Mouse (Mus musculus) liver, embryonic 14.5 days (tissue): ENCODE results near the gene Nup153. TPM values are rescaled to one million over a fixed set of nuclear protein-coding genes. Genes with fewer than 3 reads are reported as not detected.
A peak's percentile ranks its signal among the peaks of the same experiment; 100 is the strongest.

Experiments
- ATAC-seq: fragments of 200-750 bp; cut with Nextera tagmentation; 2 replicates; pipeline ENCODE4 v1.8.0; 2017; ENCODE audit warnings: moderate number of reproducible peaks, mild to moderate bottlenecking, moderate library complexity; ENCODE audit not compliant: insufficient read depth
- DNase-seq, 3 experiments: peaks; one replicate each; pipeline ENCODE4 v3.0.0-alpha.2; 2012 to 2013; ENCODE audit warnings: low read depth in 3 of 3, low spot score in 3 of 3
- H3K27ac ChIP-seq: fragments of 300-500 bp; sonication (generic); 2 replicates; pipeline ENCODE4 v1.5.1; 2014; ENCODE audit warnings: moderate library complexity, mild to moderate bottlenecking, control low read depth, inconsistent platforms
- H3K27me3 ChIP-seq: fragments of 300-500 bp; sonication (generic); 2 replicates; pipeline ENCODE4 v1.6.1; 2014; ENCODE audit warnings: mild to moderate bottlenecking, low read length, moderate library complexity; ENCODE audit not compliant: control insufficient read depth, insufficient read depth
- H3K36me3 ChIP-seq: fragments of 300-500 bp; sonication (generic); replicated peaks from 2 replicates; pipeline ENCODE4 v1.6.1; 2014; ENCODE audit warnings: low read depth; ENCODE audit not compliant: control insufficient read depth, insufficient read depth
- H3K4me1 ChIP-seq, 2 experiments: fragments of 200-500 bp in 1 of 2; fragments of 300-500 bp in 1 of 2; sonication (generic) in 1 of 2; replicated peaks; 2 replicates each; pipeline ENCODE4 v1.6.1; 2012 to 2014; ENCODE audit warnings: antibody characterized with exemption in 1 of 2, inconsistent platforms in 1 of 2, low read length in 1 of 2; ENCODE audit not compliant: control insufficient read depth in 2 of 2, insufficient read depth in 2 of 2
- H3K4me2 ChIP-seq: fragments of 300-500 bp; sonication (generic); 2 replicates; pipeline ENCODE4 v1.6.1; 2014; ENCODE audit warnings: low read depth, mild to moderate bottlenecking, control low read depth, moderate library complexity
- H3K4me3 ChIP-seq, 2 experiments: fragments of 200-500 bp in 1 of 2; fragments of 300-500 bp in 1 of 2; sonication (generic) in 1 of 2; 2 replicates each; pipeline ENCODE4 v1.5.1; 2012 to 2014; ENCODE audit warnings: low read depth in 2 of 2, low read length in 2 of 2, mild to moderate bottlenecking in 2 of 2, control low read depth in 1 of 2, inconsistent platforms in 1 of 2, moderate library complexity in 1 of 2; ENCODE audit not compliant: insufficient read depth in 1 of 2
- H3K9ac ChIP-seq: fragments of 300-500 bp; sonication (generic); replicated peaks from 2 replicates; pipeline ENCODE4 v1.6.1; 2014; ENCODE audit warnings: mild to moderate bottlenecking, control low read depth, moderate library complexity
- H3K9me3 ChIP-seq: fragments of 300-500 bp; sonication (generic); 2 replicates; pipeline ENCODE4 v1.6.1; 2016; ENCODE audit warnings: low read length, mixed read lengths; ENCODE audit not compliant: control insufficient read depth
- CTCF ChIP-seq: IDR thresholded peaks from 2 replicates; pipeline ENCODE4 v1.5.1; 2016; ENCODE audit warnings: antibody characterized with exemption, low read depth, control low read depth
- EP300 ChIP-seq: IDR thresholded peaks from 2 replicates; pipeline ENCODE4 v1.6.1; 2016; ENCODE audit warnings: antibody characterized with exemption, low read depth
- WGBS: fragments of 180-500 bp; shearing (Covaris S2); extraction: QIAGEN DNeasy Blood & Tissue Kit; methylation state at CpG from one replicate; pipeline ENCODE4 v1.1.7; 2014; ENCODE audit not compliant: insufficient replicate concordance; 5-methylcytosine and 5-hydroxymethylcytosine counted together
- polyA plus RNA-seq, 2 experiments: library from polyadenylated mRNA; depleted of rRNA in 1 of 2; stranded (reverse) in 1 of 2; unstranded in 1 of 2; fragments of >200 nt; fragmentation: Nextera tagmentation in 1 of 2; extraction: Ambion mirVana in 1 of 2; gene quantifications; 2 replicates each; pipeline versions ENCODE4 v1.2.1 to v1.2.3; 2012 to 2014

Gene Nup153
- polyA plus RNA-seq, 2 experiments, result 21.6 to 37.9 TPM

DNA sequence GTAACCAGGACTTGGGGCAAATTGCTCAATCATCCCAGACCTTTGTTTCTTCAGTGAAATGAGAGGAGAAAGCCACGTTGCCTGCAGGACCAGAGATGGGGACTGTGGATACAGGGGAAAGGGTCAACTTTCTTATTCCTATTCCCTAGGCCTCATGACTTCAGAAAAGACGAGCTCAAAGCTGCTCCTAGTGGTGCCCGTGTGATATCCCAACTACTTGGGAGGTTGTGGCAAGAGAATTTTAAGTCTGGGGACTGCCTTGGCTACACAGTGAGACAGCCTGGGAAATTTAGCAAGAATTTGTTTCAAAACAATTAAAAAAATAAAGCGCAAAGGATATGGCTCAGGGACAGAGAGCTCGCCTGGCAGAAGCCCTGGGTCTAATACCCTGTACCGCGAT is 30.2 kb upstream of the Nup153 start:
- Histone ChIP-seq H3K4me1 (no peaks in the 10 kb centered on the region), H3K36me3 (no peaks in the 10 kb centered on the region), H3K4me2 (no peak overlapping the region), H3K27me3 (no peaks in the 10 kb centered on the region), H3K4me3 (no peak overlapping the region), H3K9me3 (no peaks in the 10 kb centered on the region), H3K9ac (no peak overlapping the region), H3K27ac (no peak overlapping the region)
- WGBS, result 77% methylated on average over 7 of the region's 7 CpGs
- DNase-seq, result no peak
- no peak for TF ChIP-seq CTCF
- TF ChIP-seq EP300, result no peak
- ATAC-seq, result no peak

DNA sequence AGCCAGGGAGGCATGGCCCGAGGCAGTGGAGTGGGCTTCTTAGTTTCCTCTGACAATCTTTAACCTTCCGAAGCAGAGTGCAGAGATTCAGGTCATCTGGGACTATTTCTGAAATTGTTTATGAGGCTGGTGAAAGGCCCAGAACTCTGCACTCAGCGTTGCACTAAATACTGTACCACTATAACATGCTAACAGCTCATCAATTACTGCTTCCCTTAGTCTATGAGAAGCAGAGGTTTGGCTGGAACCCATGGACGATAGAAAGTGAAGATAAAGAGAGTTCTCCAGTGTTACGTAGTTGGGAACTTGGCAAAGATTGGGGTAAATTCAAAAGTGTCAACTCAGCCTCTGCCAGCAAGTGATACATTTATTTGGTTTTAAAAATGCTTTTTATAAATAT is 25.6 kb upstream of the Nup153 start:
- no peak for TF ChIP-seq EP300
- no peak for TF ChIP-seq CTCF
- Histone ChIP-seq H3K4me3 (no peak overlapping the region), H3K9me3 (no peaks in the 10 kb centered on the region), H3K27me3 (no peaks in the 10 kb centered on the region), H3K36me3 (no peaks in the 10 kb centered on the region), H3K4me1 (peaks cover under 1 to 7% of the 10 kb centered on the region in 2 experiments; a peak in 2 of 4 replicates), H3K27ac (no peak overlapping the region), H3K9ac (no peak overlapping the region), H3K4me2 (no peak overlapping the region)
- WGBS, result 71% methylated on average over 5 of the region's 5 CpGs
- DNase-seq, result no peak
- no peak for ATAC-seq

DNA sequence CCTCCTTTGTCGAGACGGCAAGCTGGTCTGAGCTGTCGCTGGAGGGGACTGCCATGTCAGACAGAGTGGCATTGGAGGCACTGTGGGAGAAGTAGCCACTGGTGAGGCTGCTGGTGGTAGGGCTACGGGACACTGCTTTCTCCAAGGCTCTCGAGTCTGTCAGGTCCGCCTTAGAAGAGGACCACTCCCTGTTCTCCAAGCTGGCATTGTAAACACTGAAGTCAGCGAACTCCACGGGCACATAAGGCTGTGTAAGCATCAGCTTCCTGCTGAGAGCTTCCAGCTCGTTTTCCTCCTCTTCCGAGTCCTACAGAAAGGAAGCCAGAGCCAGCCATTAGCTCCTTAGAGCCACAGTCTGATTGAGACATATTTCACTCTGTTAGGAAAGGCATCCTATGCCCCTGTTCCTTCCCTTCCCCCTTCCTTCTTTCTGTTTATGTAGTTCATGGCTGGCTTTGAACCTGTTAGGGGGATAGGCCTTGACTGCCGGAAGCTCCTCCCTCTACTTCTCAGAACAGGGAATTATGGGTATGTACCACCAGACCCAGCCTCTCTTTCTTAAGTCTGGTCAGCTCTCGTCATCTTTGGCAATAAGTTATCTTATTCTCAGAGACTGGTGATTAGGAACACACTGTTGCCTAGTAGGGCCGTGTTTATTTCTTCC is 25.0 kb upstream of the Nup153 start:
- Histone ChIP-seq H3K4me3 (no peak overlapping the region), H3K9me3 (no peaks in the 10 kb centered on the region), H3K4me1 (peaks cover 6 to 13% of the 10 kb centered on the region in 2 experiments; a peak in 2 of 4 replicates), H3K9ac (no peak overlapping the region), H3K36me3 (no peaks in the 10 kb centered on the region), H3K27ac (no peak overlapping the region), H3K27me3 (no peaks in the 10 kb centered on the region), H3K4me2 (no peak overlapping the region)
- DNase-seq (no peak), ATAC-seq (no peak)
- WGBS, result 70% methylated on average over 13 of the region's 13 CpGs
- TF ChIP-seq EP300 (no peak), CTCF (no peak)

DNA sequence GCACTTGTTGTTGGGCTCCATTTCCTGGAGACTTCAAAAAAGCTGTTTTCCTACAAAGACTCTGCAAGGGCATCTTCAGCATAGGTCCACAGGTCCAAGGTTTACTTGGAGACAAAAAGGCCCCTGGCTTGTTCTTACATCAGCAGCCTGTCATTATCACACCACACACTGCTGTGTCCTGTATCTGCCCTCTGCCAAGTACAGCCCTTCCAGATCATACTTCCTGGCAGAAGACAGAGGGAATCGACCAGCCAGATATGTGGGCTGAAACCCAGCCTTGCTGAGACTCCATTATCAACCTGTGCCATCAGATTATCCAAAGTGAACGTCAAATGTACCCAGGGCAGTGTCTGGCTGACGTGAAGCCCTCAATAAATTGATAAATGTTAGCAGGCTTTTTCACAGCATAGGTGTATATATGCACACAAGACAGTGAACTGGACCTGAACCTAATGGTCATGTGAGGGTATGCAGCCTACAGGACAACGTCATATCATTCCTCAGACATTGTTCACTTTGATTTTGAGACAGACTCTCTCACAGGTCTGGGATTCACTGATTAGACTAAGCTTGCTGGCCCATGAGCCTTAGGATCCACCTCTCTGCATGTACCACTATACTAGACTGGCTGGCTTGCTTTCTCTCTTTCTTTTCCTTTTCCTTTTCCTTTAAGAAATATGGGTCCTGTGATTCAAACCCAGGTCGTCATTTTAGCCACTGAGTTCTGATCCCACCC is 20.6 kb upstream of the Nup153 start:
- Histone ChIP-seq H3K4me2 (no peak overlapping the region), H3K27me3 (no peaks in the 10 kb centered on the region), H3K9ac (no peak overlapping the region), H3K9me3 (no peaks in the 10 kb centered on the region), H3K36me3 (no peaks in the 10 kb centered on the region), H3K27ac (no peak overlapping the region; the same call in 1 of the 2 replicates), H3K4me3 (no peak overlapping the region), H3K4me1 (peaks cover 7 to 14% of the 10 kb centered on the region in 2 experiments; a peak in 2 of 4 replicates)
- peak in 1 of 3 experiments; percentile 23 for DNase-seq
- TF ChIP-seq EP300 (peak; percentile 47; the same call in 1 of the 2 replicates), CTCF (no peak)
- ATAC-seq, result peak; percentile 87
- WGBS, result 22% methylated on average over 5 of the region's 5 CpGs

DNA sequence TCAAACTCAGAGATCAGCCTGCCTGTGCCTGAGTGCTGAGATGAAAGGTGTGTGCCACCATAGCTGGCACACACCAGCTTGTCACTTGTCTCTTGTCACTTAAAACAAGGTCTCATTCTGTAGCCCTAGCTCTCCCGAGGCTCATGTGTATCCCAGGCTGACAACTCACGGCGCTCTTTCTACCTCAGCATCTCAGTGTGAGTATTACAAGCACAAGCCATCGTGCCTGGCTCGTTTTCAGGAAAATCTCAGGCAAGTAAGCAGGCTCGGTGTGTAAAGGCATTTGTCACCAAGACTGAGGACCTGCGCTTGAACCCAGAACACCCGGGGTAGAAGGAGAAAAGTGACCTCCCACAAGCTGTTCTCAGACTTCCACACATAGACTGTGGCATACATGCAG is 16.1 kb upstream of the Nup153 start:
- DNase-seq, result no peak
- no peak overlapping the region for H3K4me2 ChIP-seq
- H3K27me3 ChIP-seq, result no peaks in the 10 kb centered on the region
- peaks cover 14 to 24% of the 10 kb centered on the region in 2 experiments for H3K4me1 ChIP-seq
- ATAC-seq, result no peak
- WGBS, result 71% methylated on average over 8 of the region's 8 CpGs
- no peaks in the 10 kb centered on the region for H3K9me3 ChIP-seq
- no peak overlapping the region for H3K27ac ChIP-seq
- H3K36me3 ChIP-seq, result no peaks in the 10 kb centered on the region
- H3K4me3 ChIP-seq, result no peak overlapping the region
- no peak overlapping the region for H3K9ac ChIP-seq
- no peak for TF ChIP-seq EP300
- no peak for TF ChIP-seq CTCF
